Mouse (Mus musculus): ENCODE measurements around the gene Cdc34b.

Cdc34b gene

DNA sequence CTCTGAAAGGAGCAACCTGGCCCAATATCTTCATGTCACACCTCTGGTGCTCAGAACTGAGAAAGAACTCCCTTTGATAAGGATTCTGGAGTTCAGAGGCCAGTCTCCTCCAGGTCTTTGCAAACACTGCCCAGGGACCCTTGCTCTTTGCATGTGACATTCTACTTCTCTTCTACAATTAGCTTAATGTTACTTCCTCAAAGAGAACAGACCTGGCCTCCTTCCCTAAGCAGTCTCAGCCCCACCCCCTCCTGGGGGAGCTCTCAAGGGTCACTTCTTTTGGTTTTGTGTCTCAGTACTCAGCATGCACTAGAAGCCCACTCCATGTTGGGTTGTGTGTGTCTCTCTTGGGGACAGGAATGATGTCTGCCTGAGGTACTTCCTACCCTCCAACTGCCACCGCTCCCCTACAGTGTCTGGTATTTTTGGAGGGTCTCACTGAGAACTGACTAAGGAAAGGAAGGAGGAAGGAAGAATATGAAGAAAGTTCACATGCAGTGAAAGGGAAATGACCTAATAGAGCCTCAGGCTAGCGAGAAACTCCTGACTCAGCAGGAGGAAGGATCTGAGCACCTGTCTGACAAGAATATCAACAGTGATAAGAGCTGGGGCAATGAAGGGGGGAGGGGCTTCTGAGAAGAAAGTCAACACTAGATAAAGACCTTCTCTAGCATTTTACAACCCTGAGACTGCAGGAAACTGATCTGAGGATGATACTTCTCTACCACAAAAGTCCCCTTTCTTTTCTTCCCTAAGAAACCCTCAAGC is 11.5 kb downstream of the Cdc34b start:
- 74% methylated on average over 2 of the region's 2 CpGs for WGBS

DNA sequence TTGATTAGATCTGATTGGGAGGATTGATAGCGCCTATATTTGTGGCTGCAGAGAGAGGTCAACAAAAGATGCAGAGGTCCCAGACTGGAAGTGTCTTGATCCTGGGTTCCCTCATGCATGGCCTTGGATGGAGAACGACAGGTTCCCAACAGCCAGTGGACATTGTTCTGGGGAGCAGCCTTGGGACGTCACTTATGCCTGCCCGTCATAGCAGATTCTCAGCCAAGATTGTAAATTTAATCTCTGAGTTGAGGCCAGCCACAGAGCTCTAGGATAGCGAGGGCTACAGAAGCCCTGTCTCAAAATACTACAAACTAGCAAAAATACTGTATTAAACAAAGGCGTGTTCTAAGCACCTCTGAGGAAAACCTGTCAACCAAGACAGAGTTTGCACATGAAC is 18.3 kb downstream of the Cdc34b start:
- WGBS, result 91% methylated on average over 6 of the region's 6 CpGs

DNA sequence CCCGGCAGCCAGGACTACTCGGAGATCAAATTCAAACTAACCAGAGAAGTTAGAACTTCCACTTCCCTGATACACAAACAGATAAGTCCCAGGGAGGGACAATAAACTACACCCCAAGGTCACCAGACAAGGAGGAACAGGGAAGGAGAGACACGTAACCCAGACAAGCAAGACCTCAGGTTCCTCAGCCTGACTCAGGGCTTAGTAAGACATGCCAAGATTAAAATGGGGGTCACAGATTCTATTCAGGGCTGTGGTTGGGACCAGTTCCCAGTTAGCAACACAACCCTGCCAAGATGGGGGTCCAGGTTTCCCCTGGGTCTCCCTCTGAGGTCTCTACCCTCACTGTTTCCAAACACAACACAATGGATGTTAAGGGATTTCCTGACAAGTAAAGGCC is 18.8 kb downstream of the Cdc34b start:
- WGBS, result 84% methylated on average over 3 of the region's 3 CpGs

DNA sequence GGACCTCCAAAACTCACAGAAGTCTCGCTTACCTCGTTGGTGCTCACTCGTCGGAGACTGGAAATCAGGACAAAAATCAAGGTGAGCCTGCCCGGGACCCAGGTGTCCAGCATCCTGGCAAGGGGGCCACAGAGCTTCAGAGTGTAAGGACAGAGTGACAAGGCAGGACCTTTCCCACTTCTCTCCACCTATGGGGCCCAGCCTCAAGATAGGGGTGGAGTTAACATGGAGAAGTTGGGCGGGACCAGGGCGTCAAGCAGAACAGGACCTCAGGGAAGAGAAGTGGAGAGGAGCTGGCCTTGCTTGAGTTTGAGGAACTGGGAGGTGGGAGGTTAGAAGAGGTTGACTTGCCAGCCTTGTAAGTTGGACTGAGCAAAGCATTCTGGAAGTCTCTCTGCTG is 19.2 kb downstream of the Cdc34b start:
- WGBS, result 76% methylated on average over 7 of the region's 7 CpGs

DNA sequence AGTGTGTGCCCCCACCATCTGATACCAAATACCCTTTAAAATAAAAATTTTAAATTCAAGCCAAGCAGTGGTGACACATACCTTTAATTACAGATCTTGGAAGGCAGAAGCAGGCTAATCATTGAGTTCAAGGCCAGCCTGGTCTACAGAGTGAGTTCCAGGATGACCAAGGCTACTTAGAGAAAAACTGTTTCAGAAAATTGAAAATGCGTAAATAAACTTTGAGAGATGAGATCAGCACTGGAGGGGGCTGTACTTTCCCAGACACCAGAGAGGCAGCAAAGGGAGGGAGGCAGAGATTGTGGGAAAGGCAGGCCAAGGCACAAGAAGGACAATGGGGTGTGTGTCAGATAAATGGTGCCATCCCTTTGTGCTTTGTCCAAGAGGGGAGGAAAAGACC is 20.7 kb downstream of the Cdc34b start:
- 87% methylated on average over 1 of the region's 1 CpGs for WGBS

DNA sequence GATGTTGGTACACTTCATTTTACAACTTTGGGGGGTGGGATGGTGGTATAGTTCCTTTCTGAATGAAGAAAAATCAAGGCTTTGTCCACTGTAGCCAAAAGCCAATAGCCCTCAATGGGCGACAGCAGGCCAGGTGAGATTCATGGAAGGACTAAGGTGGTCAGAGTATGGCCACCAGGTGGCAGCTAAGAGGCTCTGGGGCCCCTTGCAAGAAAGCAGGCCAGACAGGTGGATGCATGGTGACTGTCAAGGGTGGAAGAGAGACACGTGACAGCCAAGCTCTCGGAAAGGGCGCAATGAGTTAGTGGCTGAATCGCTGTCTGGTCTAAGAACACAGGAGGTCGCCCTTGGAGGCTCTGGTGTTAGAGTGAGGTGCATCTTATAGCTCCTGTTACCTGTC is 21.2 kb downstream of the Cdc34b start:
- WGBS, result 66% methylated on average over 6 of the region's 6 CpGs

DNA sequence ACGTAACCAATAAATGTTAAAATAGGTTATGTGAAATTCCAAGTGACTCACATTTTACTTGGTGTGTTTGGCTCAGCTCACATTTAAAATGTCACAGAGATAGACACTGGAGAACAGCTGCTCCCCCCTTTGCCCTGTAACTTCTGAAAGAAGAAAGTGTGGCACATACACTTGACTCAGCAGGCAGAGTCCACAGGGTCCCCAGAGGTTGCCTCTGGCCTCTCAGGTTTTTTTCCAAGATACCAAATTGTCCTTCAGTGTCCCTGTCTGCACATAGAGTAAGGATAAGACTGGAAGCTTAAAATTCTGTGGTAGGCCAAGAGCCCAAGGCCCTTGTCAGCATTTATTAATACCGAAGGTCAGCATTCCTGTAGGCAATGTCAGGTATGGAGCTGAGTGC is 25.7 kb downstream of the Cdc34b start:
- 89% methylated on average over 2 of the region's 2 CpGs for WGBS

DNA sequence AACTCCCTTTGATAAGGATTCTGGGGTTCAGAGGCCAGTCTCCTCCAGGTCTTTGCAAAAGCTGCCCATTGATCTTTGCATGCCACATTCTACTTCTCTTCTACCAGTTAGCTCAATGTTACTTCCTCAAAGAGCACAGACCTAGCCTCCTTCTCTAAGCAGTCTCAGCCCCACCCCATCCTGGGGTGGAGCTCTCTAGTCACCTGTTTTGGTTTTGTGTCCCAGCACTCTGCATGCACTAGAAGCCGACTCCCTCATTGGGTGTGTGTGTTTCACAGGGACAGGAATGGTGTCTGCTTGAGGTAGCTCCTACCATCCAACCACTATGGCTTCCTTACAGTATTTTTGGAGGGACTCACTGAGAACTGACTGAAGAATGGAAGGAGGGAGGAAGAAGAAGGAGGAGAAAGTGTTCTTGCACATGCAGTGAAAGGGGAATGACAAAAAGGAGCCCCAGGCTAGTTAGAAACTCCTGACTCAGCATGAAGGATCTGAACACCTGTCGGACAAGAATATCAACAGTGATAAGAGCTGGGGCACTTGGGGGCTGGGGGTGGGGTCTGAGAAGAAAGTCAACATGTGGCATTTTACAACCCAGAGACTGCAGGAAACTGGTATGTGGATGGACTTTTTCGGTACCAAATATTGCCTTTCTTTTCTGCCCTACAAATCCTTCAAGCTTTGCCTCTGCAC is 30.9 kb downstream of the Cdc34b start:
- 86% methylated on average over 3 of the region's 3 CpGs for WGBS

DNA sequence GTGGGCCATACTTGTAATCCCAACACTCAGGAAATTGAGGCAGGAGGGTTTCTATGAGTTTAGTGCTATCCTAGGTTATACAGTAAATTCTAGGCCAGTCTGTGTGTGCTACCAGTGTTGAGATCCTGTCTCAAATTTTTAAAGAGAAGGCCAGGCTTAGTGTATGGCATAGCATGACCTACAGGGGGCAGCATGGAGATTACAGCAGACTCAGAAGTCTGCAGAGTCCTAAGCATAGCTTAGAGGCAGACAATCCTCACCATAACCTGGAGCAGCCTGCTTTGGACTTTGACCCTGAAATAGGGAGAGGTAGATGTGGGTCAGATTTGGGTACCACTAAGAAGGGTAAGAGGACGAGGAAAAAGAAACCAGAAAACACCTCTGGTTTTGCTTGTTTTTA is 32.3 kb downstream of the Cdc34b start:
- WGBS, result 86% methylated on average over 1 of the region's 1 CpGs

DNA sequence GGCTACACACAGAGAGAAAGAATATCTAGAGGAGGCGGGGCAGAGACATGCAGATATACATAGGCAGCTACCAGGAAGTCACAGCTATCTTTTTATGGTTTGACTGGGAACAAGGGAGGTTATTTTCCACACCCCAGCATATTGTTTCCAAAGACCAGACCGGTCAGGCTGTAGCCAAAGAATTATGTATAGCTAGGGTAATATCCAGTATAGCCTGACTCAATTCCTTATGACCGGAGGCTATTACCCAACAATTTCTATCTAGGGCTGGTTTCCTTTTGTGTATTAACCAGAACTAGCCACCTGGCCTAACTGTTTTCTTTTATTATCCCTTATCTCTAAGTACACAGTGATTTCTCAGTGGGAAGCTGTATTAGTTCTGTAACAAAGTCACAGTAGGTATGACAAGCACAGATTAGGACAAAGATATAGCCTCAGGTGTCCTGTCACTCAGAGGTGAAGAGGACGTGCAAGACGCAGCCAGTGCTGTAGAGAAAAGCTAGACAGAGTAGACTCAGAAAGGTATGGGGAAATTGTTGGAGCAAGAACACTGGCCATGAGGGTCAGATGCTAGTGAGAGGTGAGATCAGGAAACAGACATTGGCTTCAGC is 33.4 kb downstream of the Cdc34b start:
- 96% methylated on average over 5 of the region's 5 CpGs for WGBS

DNA sequence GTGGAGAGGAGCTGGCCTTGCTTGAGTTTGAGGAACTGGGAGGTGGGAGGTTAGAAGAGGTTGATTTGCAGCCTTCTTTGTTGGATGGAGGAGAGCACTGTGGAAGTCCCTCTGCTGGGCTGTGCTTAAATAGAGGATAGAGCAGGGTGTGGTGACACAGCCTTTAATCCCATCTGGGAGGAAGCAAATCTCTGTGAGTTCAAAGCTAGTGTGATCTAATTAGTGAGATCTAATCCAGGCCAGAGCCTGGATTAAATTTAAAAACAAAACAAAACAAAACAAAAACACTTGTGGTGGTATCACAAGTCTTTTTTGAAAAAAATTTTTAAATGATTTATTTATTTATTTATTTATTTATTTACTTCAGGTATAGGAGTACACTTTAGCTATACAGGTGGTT is 41.0 kb downstream of the Cdc34b start, which contains the start of gene Tmem92:
TSS of gene Tmem92 (minus strand) at position 101 of the 400 bp plus-strand sequence.

DNA sequence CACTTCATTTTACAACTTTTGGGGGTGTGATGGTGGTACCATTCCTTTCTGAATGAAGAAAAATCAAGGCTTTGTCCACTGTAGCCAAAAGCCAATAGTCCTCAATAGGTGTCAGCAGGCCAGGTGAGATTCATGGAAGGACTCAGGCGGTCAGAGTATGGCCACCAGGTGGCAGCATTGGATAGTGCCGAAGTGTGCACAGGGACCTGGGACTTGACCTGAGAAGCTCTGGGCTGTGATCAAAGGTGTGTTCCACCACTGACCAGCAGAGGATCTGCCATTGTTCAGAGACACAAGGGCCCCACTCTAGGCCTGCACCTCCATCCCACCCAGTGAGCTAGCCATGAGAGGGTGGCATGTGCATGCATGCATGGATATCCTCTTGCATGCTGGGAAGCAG is 43.7 kb downstream of the Cdc34b start:
- 10% methylated on average over 2 of the region's 2 CpGs for WGBS
